Mouse (Mus musculus) granulocyte monocyte progenitor cell, adult 5-6 weeks (primary cell): ENCODE results near the gene Stx6. TPM values are rescaled to one million over a fixed set of nuclear protein-coding genes. Genes with fewer than 3 reads are reported as not detected.
"Not testable (repeated sequence)": the region's sequence is repeated elsewhere in the genome, so short reads cannot be mapped to it uniquely, and the experiment has no call there.

Source experiments
- ATAC-seq: replicated peaks from 2 replicates; pipeline ENCODE4 v1.8.0; 2016; ENCODE audit warnings: mild to moderate bottlenecking, moderate TSS enrichment, inconsistent platforms; ENCODE audit not compliant: poor library complexity, severe bottlenecking
- total RNA-seq, 2 experiments: library from RNA; stranded (forward) in 1 of 2; stranded (reverse) in 1 of 2; fragments of 200-712, 200-1000 nt in 1 of 2; fragments of >200 nt in 1 of 2; fragmentation: Nextera tagmentation in 1 of 2; gene quantifications; 2 replicates each; pipeline ENCODE4 v1.2.3; 2014 to 2017

Gene Stx6
- total RNA-seq, 2 experiments from 2014 or later: 43.5 to 48.2 TPM

DNA sequence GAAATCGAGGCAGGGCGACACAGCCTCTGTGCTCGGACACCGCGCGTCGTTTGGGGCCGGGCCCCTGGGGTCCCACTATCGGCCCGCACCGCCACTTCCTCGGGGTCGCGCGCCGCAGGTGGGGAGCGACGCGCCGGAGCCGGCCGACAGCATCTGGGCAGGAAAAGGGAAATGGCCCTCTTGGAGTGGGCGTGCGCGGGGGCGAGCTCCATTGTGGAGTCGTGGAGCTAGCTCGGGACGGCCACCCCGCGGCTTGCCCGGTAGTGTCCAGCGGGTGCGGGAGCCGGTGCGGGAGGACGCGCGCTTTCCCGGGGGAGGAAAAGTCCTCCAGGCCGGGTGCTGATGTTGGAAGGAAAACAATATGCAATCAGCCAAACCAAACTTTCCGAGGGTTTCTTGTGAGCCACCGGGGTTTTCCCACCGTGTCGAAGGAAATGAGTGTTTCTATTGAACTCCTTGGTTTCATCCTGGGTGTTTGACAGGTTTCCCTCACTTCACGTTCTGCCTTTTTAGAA is 512 bp downstream of the Stx6 start:
- ATAC-seq: peak; percentile 65

DNA sequence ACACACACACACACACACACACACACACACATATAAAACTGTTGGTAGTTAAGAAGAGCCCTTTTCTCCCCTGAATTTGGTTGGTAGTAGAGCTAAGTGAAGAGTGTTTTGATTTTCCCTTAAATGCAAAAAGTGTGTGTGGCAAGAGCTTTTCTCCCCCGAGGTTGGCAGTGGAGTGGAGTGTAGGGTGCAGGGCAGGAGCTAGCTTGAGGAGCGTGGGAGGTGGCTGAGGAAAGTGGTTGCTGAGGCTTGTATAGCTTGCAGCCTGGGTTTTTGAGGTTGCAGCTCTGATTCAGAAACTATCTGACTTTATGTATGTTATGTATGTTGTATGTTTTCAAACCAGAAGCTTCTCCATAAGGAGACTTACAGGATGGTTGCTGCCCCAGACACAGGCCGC is 8.9 kb downstream of the Stx6 start:
- ATAC-seq: no peak

DNA sequence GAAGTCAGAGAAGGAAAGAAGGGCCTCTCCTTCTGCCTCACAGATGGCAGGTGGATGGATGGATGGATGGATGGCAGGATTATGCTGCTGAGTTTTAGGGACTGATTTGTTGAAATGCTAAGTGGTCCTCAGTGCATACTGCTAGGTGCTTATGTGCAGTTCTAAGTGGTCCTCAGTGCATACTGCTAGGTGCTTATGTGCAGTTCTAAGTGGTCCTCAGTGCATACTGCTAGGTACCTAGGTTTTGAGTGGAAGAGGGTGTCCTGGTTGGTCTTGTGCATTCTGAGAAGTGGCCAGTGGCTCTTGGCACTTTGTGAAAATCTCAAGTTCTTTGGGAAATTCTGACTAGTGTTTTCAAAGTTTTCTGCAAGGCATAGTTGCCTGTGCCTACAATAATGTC is 11.4 kb downstream of the Stx6 start:
- no peak for ATAC-seq

DNA sequence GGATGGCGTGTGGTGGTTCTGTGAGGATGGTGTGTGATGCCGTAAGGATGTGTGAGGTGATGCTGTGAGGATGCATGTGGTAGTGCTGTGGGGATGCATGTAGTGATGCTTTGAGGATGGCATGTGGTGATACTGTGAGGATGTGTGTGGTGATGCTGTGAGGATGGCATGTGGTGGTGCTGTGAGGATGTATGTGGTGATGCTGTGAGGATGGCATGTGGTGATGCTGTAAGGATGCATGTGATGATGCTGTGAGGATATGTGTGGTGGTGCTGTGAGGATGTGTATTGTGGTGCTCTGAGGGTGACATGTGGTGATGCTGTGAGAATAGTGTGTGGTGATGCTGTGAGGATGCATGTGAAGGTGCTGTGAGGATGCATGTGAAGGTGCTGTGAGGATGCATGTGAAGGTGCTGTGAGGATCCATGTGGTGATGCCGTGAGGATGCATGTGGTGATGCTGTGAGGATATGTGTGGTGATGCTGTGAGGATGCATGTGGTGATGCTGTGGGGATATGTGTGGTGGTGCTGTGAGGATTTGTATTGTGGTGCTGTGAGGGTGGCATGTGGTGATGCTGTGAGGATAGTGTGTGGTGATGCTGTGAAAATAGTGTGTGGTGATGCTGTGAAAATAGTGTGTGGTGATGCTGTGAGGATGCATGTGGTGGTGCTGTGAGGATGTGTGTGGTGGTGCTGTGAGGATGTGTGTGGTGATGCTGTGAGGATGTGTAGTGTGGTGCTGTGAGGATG is 14.6 kb downstream of the Stx6 start:
- no peak for ATAC-seq

DNA sequence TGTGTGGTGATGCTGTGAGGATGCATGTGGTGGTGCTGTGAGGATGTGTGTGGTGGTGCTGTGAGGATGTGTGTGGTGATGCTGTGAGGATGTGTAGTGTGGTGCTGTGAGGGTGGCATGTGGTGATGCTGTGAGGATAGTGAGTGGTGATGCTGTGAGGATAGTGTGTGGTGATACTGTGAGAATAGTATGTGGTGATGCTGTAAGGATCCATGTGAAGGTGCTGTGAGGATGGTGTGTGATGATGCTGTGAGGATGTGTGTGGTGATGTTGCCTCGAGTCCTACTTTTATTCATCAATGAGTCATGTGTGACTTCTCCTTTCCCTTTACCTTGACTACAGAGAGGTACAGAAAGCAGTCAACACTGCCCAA is 15.1 kb downstream of the Stx6 start:
- not testable (repeated sequence) for ATAC-seq

DNA sequence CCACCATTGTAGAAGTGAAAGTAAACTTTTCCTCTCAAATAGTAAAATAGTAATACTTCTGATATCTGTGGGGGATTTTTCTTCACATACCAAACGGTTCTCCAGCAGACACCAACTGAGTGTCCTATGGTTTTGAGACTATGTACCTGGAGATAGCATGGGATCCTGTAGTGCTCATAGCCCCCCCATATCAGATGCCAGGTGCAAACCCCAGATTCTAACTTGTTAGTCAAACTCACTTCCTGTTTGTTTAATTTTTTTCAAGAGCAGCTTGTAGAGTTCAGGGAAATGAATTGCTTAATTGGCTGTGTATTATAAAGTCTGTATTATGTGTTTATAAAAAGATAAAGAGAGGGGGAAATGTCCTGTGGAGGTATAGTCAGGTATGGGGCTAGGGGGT is 15.9 kb downstream of the Stx6 start:
- ATAC-seq: no peak

DNA sequence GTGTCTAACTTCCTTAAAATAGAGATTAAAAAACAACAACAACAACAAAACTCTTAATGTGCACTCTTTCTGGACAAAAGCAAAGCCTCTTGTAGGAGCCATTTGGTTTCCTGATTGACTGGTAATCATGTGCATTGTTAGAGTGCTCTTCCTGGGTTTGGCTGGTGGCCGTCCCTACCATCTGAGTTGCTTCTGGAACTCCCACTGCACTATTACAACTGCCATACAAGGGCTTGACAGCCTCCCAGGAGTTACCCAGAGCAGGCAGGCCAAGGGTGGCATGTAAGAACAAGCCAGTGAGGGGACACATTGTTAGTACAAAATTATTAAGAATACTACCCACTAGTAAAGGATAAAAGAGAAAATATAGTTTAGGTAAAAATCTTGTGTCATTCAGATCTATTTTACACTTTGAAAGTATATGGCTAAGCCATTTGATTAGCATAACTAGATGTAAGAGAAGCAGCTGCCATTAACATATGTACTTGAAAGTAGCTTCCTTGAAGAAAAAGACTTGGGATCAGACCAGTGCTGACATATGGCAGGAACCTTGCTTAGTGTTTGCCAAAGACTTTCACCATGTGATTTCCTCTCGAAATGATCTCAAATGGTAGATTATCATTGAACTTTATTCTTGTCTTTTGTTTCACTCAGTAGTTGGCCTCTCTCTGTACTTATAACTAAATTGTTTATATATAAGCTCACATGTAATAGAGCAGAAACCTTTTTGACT is 19.8 kb downstream of the Stx6 start:
- no peak for ATAC-seq

DNA sequence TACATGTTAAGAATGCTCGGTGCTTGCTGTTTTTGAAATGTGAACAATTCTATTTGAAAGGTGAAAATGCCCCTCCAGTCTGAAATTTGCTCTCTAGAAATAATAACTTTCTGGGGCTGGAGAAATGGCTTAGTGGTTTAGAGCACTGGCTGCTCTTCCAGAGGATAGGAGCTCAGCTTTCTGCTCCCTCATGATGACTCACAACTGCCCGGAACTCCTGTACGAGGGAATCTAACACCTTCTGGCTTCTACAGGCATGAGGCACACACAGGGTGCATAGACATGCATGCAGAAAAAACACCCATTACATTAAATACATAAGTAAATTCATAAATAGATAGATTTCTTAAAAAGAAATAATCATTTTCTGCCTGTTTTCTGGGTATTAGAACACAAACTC is 25.7 kb downstream of the Stx6 start:
- no peak for ATAC-seq

DNA sequence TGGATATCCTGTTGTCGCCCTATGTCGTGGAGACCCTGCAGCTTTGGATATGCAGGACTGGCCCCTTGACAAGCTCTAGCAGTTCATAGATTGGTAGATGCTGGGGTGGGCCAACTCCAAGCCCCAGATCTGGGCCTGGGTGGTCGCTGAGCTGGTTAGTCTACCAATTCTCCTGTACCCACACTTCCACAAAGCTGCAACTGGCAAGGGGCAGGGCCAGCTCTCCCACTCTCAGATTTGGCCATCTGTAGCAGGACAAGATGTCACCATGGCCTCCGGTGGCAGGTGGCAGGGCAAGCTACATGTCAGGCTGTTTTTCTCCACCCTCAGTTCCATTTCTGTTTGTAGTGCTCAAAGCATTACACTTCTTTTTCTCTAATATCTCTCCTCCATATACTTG is 30.1 kb downstream of the Stx6 start:
- no peak for ATAC-seq

DNA sequence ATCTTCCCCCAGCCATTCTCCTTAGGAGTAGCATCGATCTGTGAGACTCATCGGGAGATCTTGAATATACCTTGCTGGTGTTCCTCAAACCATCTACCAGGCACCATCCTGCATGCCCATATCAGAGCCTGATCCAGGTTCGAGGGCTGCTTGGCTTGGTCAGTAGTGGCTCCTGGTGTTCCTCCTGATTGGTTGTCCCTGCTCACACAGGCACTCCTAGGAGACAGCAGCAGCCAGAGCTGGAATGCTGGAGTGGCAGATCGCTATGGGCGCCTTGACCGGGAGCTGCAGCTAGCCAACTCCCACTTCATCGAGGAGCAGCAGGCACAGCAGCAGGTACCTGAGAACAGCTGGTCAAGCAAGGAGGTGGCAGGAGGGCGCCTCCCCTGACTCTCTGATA is 32.7 kb downstream of the Stx6 start:
- no peak for ATAC-seq

DNA sequence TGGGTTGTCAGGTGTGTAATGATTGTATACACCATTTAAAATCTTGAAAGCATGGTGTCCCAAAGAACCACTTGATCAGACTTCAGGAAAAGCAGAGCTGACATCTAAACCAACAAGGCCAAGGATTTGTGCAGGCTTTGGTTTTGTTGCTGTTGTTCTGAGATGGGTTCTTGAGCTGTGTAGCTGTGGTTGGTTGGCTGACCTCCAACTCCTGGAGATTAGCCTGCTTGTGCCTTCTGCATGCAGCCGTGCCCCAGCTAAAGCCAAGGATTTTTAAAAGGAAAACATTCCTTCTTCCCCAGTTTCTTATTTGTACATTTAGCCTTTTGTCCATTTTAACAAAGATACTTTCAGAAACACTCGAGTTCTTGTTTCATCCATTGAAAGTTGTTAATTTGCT is 33.2 kb downstream of the Stx6 start:
- no peak for ATAC-seq

DNA sequence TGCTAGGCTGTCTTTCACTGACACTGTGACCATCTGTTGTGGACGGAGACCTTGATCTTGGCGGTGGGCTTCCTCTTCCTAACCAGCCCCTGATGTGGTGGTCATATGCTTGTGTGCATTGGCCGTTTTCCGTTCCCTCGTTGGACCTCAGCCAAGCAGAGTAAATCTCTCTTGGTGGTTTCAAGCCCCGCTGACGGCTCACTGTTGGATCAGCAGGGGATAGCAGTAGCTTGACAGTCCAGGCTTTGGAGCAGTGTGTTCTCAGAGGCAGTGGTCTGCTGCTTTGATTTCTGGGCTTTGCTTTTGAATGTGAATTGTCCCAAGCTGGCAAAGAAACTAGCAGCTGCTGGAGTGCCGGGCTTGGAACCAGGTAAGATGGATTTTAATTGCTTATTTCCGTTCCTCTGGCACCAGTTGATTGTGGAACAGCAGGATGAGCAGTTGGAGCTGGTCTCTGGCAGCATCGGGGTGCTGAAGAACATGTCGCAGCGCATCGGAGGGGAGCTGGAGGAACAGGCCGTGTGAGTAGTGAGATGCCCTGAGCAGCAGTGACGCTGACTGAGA is 34.4 kb downstream of the Stx6 start:
- ATAC-seq: no peak

DNA sequence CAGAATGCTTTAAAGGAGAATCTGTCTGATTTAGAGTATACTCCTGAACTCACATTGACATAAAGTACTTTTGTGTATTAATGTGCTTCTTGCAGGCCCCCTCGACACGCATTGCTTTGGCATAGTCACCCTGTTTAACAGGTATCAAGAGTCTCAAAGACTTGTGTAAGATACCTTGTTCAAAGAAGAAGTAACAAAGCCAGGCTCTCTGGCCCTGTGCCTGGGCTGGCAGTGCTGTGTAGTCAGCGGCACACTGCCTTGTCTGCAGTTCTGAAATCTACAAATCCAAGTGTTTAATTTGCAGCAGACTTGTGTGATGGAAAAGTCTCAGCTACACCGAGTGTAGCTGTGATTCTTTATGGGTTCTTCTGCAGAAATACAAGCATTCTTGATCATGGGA is 38.2 kb downstream of the Stx6 start:
- no peak for ATAC-seq

DNA sequence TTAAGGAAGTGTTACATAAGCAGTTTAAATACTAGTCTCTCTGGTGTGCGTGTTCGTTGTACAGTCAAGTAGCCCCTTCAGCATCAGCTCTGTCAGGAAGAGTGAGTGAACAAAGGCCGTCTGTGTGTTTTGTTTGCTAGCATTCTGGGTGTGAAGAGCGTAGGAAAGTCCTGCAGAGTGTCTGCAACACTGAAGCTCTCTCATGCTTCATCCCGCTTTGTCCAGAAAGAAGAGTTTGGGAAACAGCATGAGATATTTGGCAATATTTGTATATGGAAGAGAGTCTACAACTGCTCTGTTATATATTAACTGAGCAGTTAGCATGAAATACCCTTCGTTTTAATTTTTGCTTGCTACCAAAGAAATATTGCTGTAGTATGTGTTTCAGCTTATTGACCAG is 41.0 kb downstream of the Stx6 start:
- no peak for ATAC-seq

DNA sequence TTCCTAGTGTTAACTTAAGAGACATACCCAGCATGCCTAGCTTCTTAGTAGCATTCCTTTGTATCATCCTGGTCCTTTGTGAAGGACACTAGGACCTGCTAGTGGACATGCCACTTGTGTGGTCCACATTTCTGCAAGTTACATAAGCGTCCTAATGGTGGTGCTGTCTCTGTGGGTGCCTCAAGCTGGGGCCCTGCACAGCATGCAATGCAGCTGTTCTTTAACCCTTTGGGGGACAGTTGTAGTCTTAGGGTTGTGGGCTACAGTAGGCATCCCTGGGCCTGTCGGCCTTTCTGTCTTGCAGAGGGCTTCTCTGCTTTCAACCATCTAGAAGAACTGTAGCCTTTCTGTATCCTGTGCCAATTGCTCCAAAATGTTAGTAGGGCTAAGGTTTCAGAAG is 42.5 kb downstream of the Stx6 start:
- no peak for ATAC-seq

DNA sequence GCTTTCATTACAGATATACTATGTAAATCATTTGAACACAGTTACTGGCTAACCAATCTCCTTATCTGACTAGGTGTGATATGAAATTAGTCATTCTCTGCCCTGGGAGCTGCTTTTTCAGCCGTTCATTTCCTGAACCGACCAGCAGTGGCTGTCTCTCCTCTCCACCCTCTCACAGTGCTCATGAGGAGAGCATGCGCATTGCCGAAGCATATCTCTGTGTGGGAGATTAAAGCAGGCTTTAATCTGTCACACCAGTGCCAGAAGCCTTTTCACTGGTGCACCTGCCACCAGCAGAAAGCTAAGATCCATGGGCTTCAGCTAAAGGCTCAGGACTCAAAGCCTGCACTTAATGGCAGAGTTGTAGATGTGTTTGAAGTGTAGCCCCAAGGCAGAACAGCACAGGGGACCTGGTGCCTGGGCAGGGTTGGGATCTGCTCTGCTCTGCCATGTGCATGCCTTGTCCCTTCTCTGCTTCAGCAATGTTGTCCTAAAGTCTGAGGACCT is 42.9 kb downstream of the Stx6 start:
- ATAC-seq: no peak

DNA sequence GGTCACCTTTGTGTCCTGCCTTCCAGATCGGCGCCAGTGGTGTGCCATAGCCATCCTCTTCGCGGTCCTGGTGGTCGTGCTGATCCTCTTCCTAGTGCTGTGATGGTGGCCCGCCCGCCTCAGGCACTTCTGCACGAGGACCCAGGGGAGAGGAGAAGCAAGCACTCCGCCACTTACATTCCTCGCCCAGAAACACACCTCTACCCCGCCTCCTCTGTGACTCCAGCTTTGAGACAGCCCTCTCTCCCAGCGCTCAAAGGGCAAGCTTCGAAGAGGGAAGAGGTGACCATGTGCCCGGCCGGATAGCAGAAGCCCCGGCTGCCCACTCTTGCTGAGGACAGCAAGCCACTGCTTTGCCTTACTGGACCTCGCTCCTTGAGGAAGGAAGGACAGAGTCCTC is 43.4 kb downstream of the Stx6 start:
- no peak for ATAC-seq

DNA sequence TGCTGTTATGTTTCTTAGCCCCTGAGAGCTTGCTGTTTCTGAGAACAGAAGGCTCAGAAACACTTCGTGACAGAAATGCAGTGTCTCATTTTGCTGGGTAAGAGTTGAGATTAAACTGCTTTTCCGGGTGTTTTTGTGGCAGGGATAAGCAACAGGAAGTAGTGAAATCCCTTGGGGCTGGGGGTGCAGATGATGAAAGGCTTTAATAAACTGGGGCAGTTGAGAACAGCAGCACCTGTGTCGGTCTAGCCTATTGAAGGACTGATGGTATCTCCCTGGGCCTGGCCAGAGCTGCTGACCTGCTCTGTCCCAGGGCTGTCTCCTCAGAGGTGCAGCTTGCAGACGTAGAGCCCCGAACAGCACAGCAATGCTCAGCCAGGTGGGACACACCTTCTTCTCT is 44.0 kb downstream of the Stx6 start:
- no peak for ATAC-seq

DNA sequence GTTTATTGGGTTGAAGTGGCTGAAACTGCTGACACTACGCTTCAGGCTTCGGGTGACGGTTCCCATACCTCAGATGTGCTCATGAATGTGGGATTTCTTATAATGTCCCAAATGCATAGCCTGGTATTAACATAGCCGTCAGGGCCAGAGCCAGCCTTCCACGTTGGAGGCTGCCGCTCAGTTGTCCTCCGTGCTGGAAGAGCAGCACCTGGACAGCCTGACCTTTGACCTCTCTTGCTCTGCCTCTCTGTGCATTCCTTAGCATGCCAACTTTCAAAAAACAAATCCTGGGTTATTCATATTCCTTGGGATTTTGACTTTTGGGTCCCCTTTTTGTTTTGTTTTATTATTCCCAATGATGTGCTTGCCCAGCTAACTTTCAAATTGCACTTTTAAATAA is 44.6 kb downstream of the Stx6 start:
- ATAC-seq: no peak

DNA sequence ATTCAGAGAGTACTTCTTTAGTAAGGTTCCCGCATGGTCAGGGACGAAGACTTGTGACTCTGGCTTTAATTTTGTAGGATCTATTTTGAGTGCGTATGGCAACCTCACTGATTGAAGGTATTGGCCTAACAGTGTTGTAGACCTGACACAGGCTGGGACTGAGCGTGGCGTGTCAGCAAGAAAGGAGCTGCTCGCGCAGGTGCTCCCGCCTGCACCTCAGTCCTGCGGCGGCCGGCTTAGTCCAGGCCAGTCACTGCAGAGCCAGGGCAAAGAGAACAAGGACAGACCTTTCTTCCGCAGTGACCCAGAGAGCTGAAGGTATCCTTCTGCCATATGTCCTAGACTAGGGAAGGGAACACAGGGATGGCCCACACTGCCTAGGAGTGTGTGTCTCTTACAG is 45.4 kb downstream of the Stx6 start:
- ATAC-seq: no peak

DNA sequence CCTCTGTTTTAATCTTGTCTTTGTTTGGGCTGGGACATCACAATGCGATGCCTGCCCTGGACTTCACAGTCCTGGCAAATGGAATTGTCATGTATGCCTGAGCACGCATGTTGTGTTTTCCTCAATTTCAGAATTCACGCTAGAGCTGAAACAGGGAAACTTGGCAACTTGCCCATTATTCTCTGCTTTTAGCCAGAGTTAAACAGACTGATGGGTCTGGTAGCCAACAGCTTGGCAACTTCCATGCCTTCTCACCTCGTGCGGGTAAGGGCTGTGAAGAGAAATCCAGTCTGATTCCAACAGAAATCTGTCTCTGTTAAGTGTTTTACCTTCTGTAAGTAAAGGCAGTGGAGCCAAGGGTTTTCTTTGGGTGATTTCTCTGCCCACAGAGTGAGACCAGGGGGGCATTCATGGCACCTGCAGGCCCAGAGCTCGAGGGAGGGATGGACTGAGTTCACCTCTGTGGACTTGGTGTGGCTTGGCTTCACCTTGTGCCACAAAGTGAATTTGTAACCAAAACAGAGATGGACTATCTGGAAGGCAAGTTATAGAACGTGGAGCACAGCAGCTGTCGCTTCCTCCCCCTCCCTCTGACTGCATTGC is 46.1 kb downstream of the Stx6 start:
- no peak for ATAC-seq
